Mouse (Mus musculus) bone marrow, adult 2 months (tissue): ENCODE results near the gene Srd5a2. TPM values are rescaled to one million over a fixed set of nuclear protein-coding genes. Genes with fewer than 3 reads are reported as not detected.

Source experiments
- H3K27ac ChIP-seq: fragments of 200-500 bp; 2 replicates; pipeline ENCODE4 v1.5.1; 2012; ENCODE audit warnings: low read depth, mild to moderate bottlenecking, control low read depth, inconsistent platforms, low read length; ENCODE audit not compliant: control insufficient read depth, poor library complexity, insufficient read depth
- H3K4me1 ChIP-seq: fragments of 200-500 bp; 2 replicates; pipeline ENCODE4 v1.6.1; 2011; ENCODE audit warnings: low read length; ENCODE audit not compliant: control insufficient read depth, insufficient read depth
- H3K4me3 ChIP-seq: fragments of 200-500 bp; replicated peaks from 2 replicates; pipeline ENCODE3; 2011; ENCODE audit warnings: mild to moderate bottlenecking, low read depth, low read length, control low read depth; ENCODE audit not compliant: control insufficient read depth
- CTCF ChIP-seq: fragments of 200-500 bp; IDR thresholded peaks from 2 replicates; pipeline ENCODE4 v1.5.1; 2011; ENCODE audit warnings: low read length, control low read depth; ENCODE audit not compliant: control insufficient read depth, insufficient read depth
- POLR2A ChIP-seq: fragments of 200-500 bp; IDR thresholded peaks from 2 replicates; pipeline ENCODE4 v1.6.1; 2011; ENCODE audit warnings: low read depth, mild to moderate bottlenecking, control low read depth, low read length, borderline replicate concordance; ENCODE audit not compliant: control insufficient read depth
- WGBS: fragments of 180-500 bp; shearing (Covaris S2); methylation state at CpG from one replicate; pipeline ENCODE4 v1.1.7; 2018; 5-methylcytosine and 5-hydroxymethylcytosine counted together
- polyA plus RNA-seq: library from polyadenylated mRNA; stranded (reverse); fragments of >200 nt; gene quantifications from 2 replicates; pipeline ENCODE4 v1.2.4, GENCODE M21; 2011; ENCODE audit warnings: low replicate concordance; ENCODE audit not compliant: missing spikeins, insufficient read depth, insufficient read length

Gene Srd5a2
- polyA plus RNA-seq, 1 experiment, result not detected

GRCm38 (mm10) chr17:73971291-73971690 is 76.4 kb downstream of the Srd5a2 start:
- Histone ChIP-seq H3K4me3 (no peak overlapping the region), H3K27ac (no peak overlapping the region), H3K4me1 (no peaks in the 10 kb centered on the region; the same call in 1 of the 2 replicates)
- 62% methylated on average over 4 of the region's 4 CpGs for WGBS
- TF ChIP-seq CTCF (no peak), POLR2A (no peak)

GRCm38 (mm10) chr17:73970361-73971027 is 77.2 kb downstream of the Srd5a2 start:
- Histone ChIP-seq H3K4me3 (no peak overlapping the region), H3K27ac (peak overlapping the region; percentile 36; the same call in 1 of the 2 replicates), H3K4me1 (no peaks in the 10 kb centered on the region; the same call in 1 of the 2 replicates)
- WGBS, result 22% methylated on average over 3 of the region's 3 CpGs
- TF ChIP-seq CTCF, result no peak
- no peak for TF ChIP-seq POLR2A

Other genes with a start within 250 kb of the Srd5a2 start
- gene Ehd3, start 243.8 kb downstream of the Srd5a2 start, polyA plus RNA-seq, result 5.2 and 7.7 TPM in 2 replicates
- gene Xdh, start 97.7 kb downstream of the Srd5a2 start, polyA plus RNA-seq, result 50.6 and 114 TPM in 2 replicates
- 65.0 and 101 TPM in 2 replicates for gene Memo1, start 247.6 kb upstream of the Srd5a2 start, polyA plus RNA-seq